Mouse (Mus musculus): Measurements from ENCODE around the gene Fscn2.

DNA sequence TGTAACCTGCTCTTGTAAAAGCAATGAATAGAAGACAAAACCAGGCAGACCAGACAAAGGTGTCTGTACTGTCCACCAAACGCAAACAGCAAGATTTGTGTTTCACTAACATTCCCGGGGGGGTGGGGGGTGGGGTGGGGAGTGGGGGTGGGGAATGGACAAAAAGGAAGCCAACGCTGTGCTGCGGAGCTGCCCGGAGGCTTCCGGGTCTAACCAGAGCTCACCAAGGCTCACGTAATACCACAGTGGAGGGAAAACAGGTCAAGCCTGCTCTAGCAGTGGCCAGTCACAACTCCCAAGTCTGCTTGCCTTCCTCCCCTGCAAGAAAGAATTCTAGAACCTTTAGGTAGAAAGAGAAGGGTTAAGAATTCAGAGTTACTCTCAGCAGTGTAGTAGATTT is 43.9 kb upstream of the Fscn2 start:
- TF ChIP-seq POLR2A (IDR thresholded peaks at IDR 0.05; ENCODE audit: low read depth, low read length) (no peak), CTCF (IDR thresholded peaks at IDR 0.05; ENCODE audit: extremely low read depth, insufficient read depth, insufficient read length, insufficient replicate concordance) (no peak)
